Mouse (Mus musculus) limb, embryonic 11.5 days (tissue): ENCODE results near the gene 4833439L19Rik. TPM values are rescaled to one million over a fixed set of nuclear protein-coding genes. Genes with fewer than 3 reads are reported as not detected.
A peak's percentile ranks its signal among the peaks of the same experiment; 100 is the strongest.

Experiments used
- ATAC-seq: fragments of 200-750 bp; cut with Nextera tagmentation; 2 replicates; pipeline ENCODE4 v1.8.0; 2017; ENCODE audit warnings: low read depth; ENCODE audit not compliant: insufficient number of reproducible peaks, low FRiP score, low TSS enrichment
- DNase-seq: peaks from one replicate; pipeline ENCODE4 v3.0.0-alpha.2; 2015; ENCODE audit warnings: low spot score
- H3K27ac ChIP-seq: fragments of 300-500 bp; sonication (generic); replicated peaks from 2 replicates; pipeline ENCODE4 v1.5.1; 2014; ENCODE audit warnings: low read depth, mild to moderate bottlenecking, low read length
- H3K27me3 ChIP-seq: fragments of 300-500 bp; sonication (generic); 2 replicates; pipeline ENCODE4 v1.6.1; 2014; ENCODE audit warnings: mild to moderate bottlenecking, low read length, mixed read lengths; ENCODE audit not compliant: control insufficient read depth, insufficient read depth
- H3K36me3 ChIP-seq: fragments of 300-500 bp; sonication (generic); 2 replicates; pipeline ENCODE4 v1.6.1; 2014; ENCODE audit warnings: mild to moderate bottlenecking, low read length, moderate library complexity, mixed read lengths; ENCODE audit not compliant: control insufficient read depth, insufficient read depth
- H3K4me1 ChIP-seq: fragments of 300-500 bp; sonication (generic); 2 replicates; pipeline ENCODE4 v1.6.1; 2014; ENCODE audit warnings: low read length, mixed read lengths; ENCODE audit not compliant: control insufficient read depth, insufficient read depth
- H3K4me2 ChIP-seq: fragments of 300-500 bp; sonication (generic); 2 replicates; pipeline ENCODE4 v1.6.1; 2014; ENCODE audit warnings: low read depth, mild to moderate bottlenecking, moderate library complexity; ENCODE audit not compliant: severe bottlenecking
- H3K4me3 ChIP-seq: fragments of 300-500 bp; sonication (generic); 2 replicates; pipeline ENCODE4 v1.5.1; 2014; ENCODE audit warnings: low read depth, low read length
- H3K9ac ChIP-seq: fragments of 300-500 bp; sonication (generic); 2 replicates; pipeline ENCODE4 v1.6.1; 2014; ENCODE audit warnings: mild to moderate bottlenecking, low read length
- H3K9me3 ChIP-seq: fragments of 300-500 bp; sonication (generic); 2 replicates; pipeline ENCODE4 v1.6.1; 2016; ENCODE audit warnings: low read length; ENCODE audit not compliant: control insufficient read depth
- WGBS: fragments of 180-500 bp; shearing (Covaris S2); extraction: QIAGEN DNeasy Blood & Tissue Kit; methylation state at CpG from one replicate; pipeline ENCODE4 v1.1.7; 2014; 5-methylcytosine and 5-hydroxymethylcytosine counted together
- polyA plus RNA-seq: library from polyadenylated mRNA; unstranded; fragments of >200 nt; fragmentation: Nextera tagmentation; extraction: Ambion mirVana; gene quantifications from 2 replicates; pipeline ENCODE4 v1.2.1, GENCODE M21; 2014

Gene 4833439L19Rik
- polyA plus RNA-seq, 1 experiment from 2014 or later = 184 TPM

DNA sequence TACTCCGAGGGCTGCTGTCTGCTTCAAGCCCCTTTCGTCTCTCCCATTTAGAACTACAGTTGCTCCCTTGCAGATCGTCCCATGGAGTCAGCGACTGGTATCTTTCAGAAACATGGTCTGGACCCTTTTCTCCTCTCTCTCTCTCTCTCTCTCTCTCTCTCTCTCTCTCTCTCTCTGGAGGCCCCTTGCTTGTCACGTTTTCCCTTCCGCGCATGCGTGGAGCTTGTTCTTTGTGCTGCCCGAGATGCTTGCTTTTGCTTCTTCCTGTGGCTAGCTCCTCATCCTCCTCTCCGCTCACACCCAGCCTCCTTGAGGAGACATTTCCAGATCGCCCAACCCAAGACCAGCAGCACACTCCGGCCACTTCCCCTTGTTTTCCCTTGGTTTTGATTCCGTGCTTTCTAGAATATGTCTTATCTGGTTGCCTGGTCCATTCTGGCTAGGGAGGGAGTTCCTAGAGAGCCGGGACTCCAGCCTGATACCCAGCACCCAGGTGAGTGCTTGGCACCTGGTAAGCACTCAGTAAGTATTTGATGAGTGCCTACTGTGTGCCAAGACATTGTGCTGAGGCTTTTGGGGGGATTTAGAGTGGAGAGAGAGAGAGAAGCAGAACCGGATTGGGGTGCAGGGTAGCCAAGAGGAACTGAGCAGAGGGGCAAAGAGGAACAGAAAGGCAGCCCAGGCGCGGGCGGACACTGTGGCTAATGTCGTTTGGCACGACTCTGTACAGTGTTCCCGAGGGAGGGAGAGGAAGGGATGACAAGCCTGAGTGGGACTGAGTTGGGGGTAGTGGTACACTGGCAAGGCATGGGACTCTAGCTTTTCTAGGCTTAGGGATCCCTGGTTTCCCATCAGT is 12.6 kb upstream of the 4833439L19Rik start:
- Histone ChIP-seq H3K4me2 (no peak overlapping the region), H3K9me3 (no peaks in the 10 kb centered on the region), H3K9ac (no peak overlapping the region), H3K27me3 (no peaks in the 10 kb centered on the region), H3K4me3 (no peak overlapping the region), H3K36me3 (peaks cover 25% of the 10 kb centered on the region), H3K27ac (no peak overlapping the region), H3K4me1 (peaks cover 4% of the 10 kb centered on the region; the same call in 1 of the 2 replicates)
- DNase-seq = no peak
- WGBS = 90% methylated on average over 21 of the region's 21 CpGs
- ATAC-seq = no peak

DNA sequence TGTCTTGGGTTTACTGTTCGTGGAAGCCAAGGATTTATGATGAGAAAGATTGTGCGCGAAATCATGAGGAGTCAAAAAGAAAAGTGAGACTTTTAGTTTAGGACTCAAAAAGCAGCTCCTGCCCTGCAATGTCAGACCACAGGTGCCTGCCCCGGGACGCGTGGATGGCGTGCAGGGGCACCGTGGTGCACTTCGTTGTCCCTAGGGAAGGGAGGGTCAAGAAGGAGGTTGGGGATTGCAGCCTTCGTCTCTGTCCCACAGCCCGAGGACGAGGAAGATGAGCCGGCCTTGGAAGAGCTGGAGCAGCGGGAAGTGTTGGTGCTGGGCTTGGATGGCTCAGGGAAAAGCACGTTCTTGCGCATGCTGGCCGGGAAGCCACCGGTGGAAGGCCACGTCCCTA is 10.3 kb upstream of the 4833439L19Rik start:
- H3K9ac ChIP-seq = peak overlapping the region; percentile 78
- peaks cover 11% of the 10 kb centered on the region for H3K36me3 ChIP-seq
- peak overlapping the region; percentile 86 for H3K4me3 ChIP-seq
- peak overlapping the region; percentile 22; the same call in 1 of the 2 replicates for H3K27ac ChIP-seq
- H3K9me3 ChIP-seq = no peaks in the 10 kb centered on the region
- H3K4me2 ChIP-seq = peak overlapping the region; percentile 90
- ATAC-seq = no peak
- 2% methylated on average over 19 of the region's 19 CpGs for WGBS
- no peaks in the 10 kb centered on the region for H3K27me3 ChIP-seq
- peaks cover 4% of the 10 kb centered on the region; the same call in 1 of the 2 replicates for H3K4me1 ChIP-seq
- DNase-seq = peak; percentile 31

DNA sequence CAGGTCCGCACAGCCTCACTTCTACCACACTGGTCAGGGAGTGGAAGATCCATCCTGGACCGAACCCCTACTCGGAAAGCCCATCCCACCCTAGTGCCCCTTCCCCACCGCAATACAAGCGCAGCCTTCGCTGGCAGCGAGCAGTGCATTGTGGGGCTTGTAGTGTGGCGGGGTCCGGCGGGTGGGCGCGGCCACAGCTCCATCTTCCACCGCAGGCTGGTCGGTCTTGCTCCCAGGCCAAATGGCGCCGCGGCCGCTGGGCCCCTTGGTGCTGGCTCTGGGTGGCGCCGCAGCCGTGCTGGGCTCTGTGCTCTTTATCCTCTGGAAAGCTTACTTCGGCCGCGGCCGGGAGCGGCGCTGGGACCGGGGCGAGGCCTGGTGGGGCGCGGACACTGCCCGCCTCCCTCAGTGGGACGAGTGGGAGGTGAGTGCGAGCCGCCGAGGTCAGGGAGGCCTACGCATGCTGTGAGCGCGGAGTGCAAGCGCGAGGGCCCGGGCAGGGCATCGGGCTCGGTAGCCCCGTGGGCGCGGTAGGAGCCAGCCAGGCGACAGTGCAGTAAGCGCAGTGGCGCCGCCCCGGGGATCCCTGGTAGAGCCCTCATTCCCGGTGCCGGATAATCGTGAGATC is 9.7 kb upstream of the 4833439L19Rik start, which contains the start of gene Arl10:
Arl10 (plus strand) TSS at position 162 of the 628 bp plus-strand sequence.
- Histone ChIP-seq H3K27me3 (no peaks in the 10 kb centered on the region), H3K9ac (peak within 1 kb of the TSS; percentile 78), H3K27ac (peak within 1 kb of the TSS; percentile 22), H3K9me3 (no peaks in the 10 kb centered on the region), H3K36me3 (peaks cover 10% of the 10 kb centered on the region), H3K4me1 (peaks cover 4% of the 10 kb centered on the region; the same call in 1 of the 2 replicates), H3K4me2 (peak within 1 kb of the TSS; percentile 90), H3K4me3 (peak within 1 kb of the TSS; percentile 86)
- ATAC-seq (peak; percentile 88), DNase-seq (peak; percentile 90)
- WGBS = under 1% methylated on average over 55 of the region's 55 CpGs

DNA sequence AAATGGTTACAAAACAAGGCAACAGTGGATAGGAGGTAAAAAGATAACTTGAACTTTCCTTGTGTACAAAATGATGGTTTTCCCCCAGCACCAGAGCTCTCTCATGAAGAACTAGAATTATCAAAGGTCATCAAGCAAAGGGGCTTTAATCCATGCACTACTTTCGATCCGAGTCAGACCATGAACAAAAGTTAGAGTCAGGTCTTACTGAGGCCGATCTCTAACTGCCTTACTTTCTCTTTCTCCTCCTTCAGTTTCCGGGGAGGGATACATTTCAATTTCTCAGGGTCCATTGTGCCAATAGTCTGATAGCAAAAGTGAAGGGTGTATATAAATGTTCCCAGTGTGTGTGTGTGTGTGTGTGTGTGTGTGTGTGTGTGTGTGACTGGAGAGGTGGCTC is 7.4 kb upstream of the 4833439L19Rik start:
- H3K4me2 ChIP-seq = no peak overlapping the region
- H3K4me3 ChIP-seq = no peak overlapping the region
- no peak for DNase-seq
- H3K9me3 ChIP-seq = no peaks in the 10 kb centered on the region
- ATAC-seq = no peak
- H3K36me3 ChIP-seq = peaks cover 3% of the 10 kb centered on the region; the same call in 1 of the 2 replicates
- 85% methylated on average over 4 of the region's 4 CpGs for WGBS
- H3K4me1 ChIP-seq = peaks cover 4% of the 10 kb centered on the region; the same call in 1 of the 2 replicates
- H3K27me3 ChIP-seq = no peaks in the 10 kb centered on the region
- H3K27ac ChIP-seq = no peak overlapping the region
- H3K9ac ChIP-seq = no peak overlapping the region

DNA sequence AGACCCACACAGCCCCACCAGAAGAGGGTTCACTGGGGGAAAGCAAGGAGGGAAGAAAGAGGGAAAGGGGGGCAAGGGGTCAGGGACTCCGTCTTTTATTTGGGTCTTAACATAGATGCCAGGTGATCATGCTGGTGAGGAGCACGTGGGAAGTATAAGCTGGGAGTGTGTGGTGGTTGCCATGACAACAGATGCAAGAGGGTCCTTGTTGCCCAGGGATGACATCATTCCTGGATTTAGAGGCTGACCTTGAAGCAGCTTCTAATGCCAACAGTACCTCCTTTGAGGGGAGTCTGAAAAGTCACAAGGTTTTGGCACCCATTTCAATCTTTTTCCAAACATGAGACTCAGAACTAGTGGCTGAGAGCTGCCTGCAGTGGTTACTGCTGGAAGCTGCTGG is 6.4 kb upstream of the 4833439L19Rik start:
- 49% methylated on average over 2 of the region's 2 CpGs for WGBS
- no peak overlapping the region for H3K4me2 ChIP-seq
- no peak overlapping the region for H3K27ac ChIP-seq
- no peaks in the 10 kb centered on the region for H3K36me3 ChIP-seq
- no peak overlapping the region for H3K4me3 ChIP-seq
- no peak for DNase-seq
- no peaks in the 10 kb centered on the region for H3K9me3 ChIP-seq
- ATAC-seq = no peak
- H3K27me3 ChIP-seq = no peaks in the 10 kb centered on the region
- H3K9ac ChIP-seq = no peak overlapping the region
- peaks cover 4% of the 10 kb centered on the region; the same call in 1 of the 2 replicates for H3K4me1 ChIP-seq

DNA sequence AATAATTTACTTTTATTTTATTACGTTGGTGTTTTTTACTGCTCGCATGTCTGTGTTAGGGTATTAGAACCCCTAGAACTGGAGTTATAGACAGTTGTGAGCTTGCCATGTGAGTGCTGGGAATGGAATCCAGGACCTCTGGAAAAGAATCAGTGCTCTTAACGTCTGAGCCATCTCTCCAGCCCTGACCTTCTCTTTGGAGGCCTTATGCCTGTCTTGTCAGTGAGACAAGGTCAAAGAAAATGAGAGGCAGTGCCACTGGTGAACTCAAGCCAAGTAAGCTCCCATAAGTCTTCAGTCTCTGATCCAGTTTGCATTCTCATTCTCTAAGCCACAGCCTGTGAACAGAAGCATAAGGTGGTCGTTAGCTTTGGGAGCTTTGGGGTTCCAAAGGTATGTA is 5.5 kb upstream of the 4833439L19Rik start:
- H3K9ac ChIP-seq = no peak overlapping the region
- H3K27me3 ChIP-seq = no peaks in the 10 kb centered on the region
- H3K9me3 ChIP-seq = no peaks in the 10 kb centered on the region
- 72% methylated on average over 4 of the region's 4 CpGs for WGBS
- H3K4me2 ChIP-seq = no peak overlapping the region
- no peak for DNase-seq
- H3K4me1 ChIP-seq = peaks cover under 1% of the 10 kb centered on the region; the same call in 1 of the 2 replicates
- H3K27ac ChIP-seq = no peak overlapping the region
- H3K36me3 ChIP-seq = no peaks in the 10 kb centered on the region
- H3K4me3 ChIP-seq = no peak overlapping the region
- no peak for ATAC-seq

DNA sequence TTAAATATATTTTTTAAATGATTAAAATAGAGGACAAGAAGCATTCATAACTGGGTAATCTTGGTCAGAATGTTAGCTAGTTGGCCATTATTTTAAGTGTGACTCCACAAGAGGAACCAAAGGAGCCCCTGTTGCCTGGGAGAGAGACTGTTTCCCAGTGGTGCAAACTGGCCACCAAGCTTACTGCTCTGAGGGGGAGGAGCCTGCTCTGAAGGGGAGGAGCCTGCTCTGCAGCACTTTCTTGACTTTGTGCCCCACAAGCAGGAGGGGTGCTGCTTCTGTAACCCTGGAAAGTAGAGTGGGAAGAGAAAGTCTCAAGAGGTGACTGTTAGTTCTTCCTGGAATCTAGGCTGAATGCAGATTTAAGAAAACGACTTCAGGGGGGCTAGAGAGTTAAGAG is 4.0 kb upstream of the 4833439L19Rik start:
- ATAC-seq = no peak
- 42% methylated on average over 1 of the region's 1 CpGs for WGBS
- DNase-seq = no peak

DNA sequence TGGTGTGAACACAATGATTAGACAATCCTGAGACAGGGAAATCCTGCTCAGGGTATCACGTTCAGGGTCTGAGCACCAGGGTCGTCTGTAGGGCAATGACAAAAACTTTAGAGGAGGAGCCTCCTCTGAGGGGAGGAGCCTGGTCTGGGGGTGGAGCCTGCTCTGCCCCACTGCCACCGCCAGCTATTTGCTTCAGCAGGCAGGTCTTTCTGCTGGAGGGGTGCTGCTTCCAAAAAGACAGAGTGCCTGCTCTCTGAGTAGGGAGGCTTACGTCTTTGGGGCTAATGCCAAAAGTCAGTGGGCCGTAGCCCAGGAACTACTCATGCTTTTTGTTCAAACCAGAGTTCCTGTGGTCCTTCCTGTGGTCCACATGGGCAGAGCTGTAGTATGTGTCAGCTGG is 3.1 kb upstream of the 4833439L19Rik start:
- ATAC-seq (no peak), DNase-seq (no peak)
- Histone ChIP-seq H3K4me3 (no peak overlapping the region), H3K36me3 (no peaks in the 10 kb centered on the region), H3K27me3 (no peaks in the 10 kb centered on the region), H3K9ac (no peak overlapping the region), H3K9me3 (no peaks in the 10 kb centered on the region), H3K27ac (no peak overlapping the region), H3K4me2 (no peak overlapping the region), H3K4me1 (peaks cover 6% of the 10 kb centered on the region)
- 42% methylated on average over 5 of the region's 5 CpGs for WGBS

More for the DNA sequence above, 4.0 kb upstream of the 4833439L19Rik start:
- H3K27ac ChIP-seq = no peak overlapping the region
- peaks cover 1% of the 10 kb centered on the region for H3K4me1 ChIP-seq
- no peak overlapping the region for H3K4me2 ChIP-seq
- no peak overlapping the region for H3K4me3 ChIP-seq
- no peaks in the 10 kb centered on the region for H3K27me3 ChIP-seq
- H3K9me3 ChIP-seq = no peaks in the 10 kb centered on the region
- H3K36me3 ChIP-seq = no peaks in the 10 kb centered on the region
- H3K9ac ChIP-seq = no peak overlapping the region
